Mouse (Mus musculus): Measurements from ENCODE around the gene Krt24. TPM values are rescaled to one million over a fixed set of nuclear protein-coding genes. Genes with fewer than 3 reads are reported as not detected.

Gene Krt24
- polyA plus RNA-seq, 1 experiment from 2014 or later = not detected

DNA sequence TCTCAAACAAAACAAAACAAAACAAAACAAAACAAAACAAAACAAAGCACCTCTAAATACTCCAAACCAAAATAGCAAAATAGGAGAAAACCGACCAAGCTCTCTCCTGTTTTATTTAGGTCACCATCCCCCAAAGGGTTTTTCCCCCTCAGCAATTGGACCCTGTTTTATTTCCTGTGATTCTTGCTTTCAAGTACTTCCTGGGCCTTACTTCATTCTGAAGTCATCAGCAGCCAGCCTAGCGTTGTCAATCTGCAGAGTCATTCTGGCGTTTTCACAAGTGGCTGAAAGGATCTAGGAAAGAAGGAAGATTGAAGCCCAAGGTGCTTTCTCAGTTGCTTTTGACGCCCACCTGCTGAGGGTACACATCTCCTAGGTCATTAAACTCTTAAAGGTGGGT, 1.7 kb downstream of the Krt24 start:
- 56% methylated on average over 4 of the region's 4 CpGs for WGBS
- no peak for ATAC-seq (replicated peaks)

GRCm38 (mm10) chr11:99281116-99281515, 3.9 kb downstream of the Krt24 start:
- no peaks in the 10 kb centered on the region for H3K36me3 ChIP-seq (replicated peaks)
- no peaks in the 10 kb centered on the region for H3K9me3 ChIP-seq
- 71% methylated on average over 9 of the region's 9 CpGs for WGBS
- H3K27me3 ChIP-seq (replicated peaks) = no peaks in the 10 kb centered on the region
- no peak overlapping the region for H3K4me2 ChIP-seq
- no peak overlapping the region for H3K27ac ChIP-seq
- no peaks in the 10 kb centered on the region for H3K4me1 ChIP-seq
- no peak overlapping the region for H3K4me3 ChIP-seq
- no peak for ATAC-seq (replicated peaks)
- H3K9ac ChIP-seq = no peak overlapping the region

More for the DNA sequence above, 1.7 kb downstream of the Krt24 start:
- no peaks in the 10 kb centered on the region for H3K27me3 ChIP-seq (replicated peaks)
- no peak overlapping the region for H3K9ac ChIP-seq
- H3K4me3 ChIP-seq = no peak overlapping the region
- H3K4me1 ChIP-seq = no peaks in the 10 kb centered on the region
- H3K36me3 ChIP-seq (replicated peaks) = no peaks in the 10 kb centered on the region
- no peaks in the 10 kb centered on the region for H3K9me3 ChIP-seq
- no peak overlapping the region for H3K27ac ChIP-seq
- no peak overlapping the region for H3K4me2 ChIP-seq

GRCm38 (mm10) chr11:99279986-99280385, 5.1 kb downstream of the Krt24 start:
- Histone ChIP-seq H3K4me2 (no peak overlapping the region), H3K4me1 (no peaks in the 10 kb centered on the region), H3K36me3 (replicated peaks) (no peaks in the 10 kb centered on the region), H3K4me3 (no peak overlapping the region), H3K9ac (no peak overlapping the region), H3K27me3 (replicated peaks) (no peaks in the 10 kb centered on the region), H3K9me3 (no peaks in the 10 kb centered on the region), H3K27ac (no peak overlapping the region)
- no peak for ATAC-seq (replicated peaks)
- 74% methylated on average over 5 of the region's 5 CpGs for WGBS

DNA sequence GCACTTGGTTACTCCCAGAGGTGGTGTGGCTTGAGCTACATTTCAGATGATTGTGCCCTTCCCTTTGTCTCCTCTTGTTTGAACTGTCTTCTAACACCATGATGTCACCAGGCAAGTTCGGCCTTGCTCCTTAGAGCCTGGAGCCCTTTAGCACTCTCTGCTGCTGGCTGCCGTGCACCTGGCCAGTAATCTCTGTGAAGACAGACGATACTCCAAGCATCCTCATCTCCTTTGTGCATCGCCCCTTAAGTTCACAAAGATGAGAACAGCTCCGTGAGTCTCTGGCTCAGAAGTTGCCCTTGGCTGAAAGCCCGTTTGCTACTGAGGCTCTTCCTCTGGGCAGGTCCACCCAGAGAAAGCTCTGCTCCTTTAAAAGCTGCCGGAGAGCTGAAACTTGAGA, 8.3 kb downstream of the Krt24 start:
- 64% methylated on average over 7 of the region's 7 CpGs for WGBS
- Histone ChIP-seq H3K27ac (no peak overlapping the region), H3K4me3 (no peak overlapping the region), H3K4me1 (no peaks in the 10 kb centered on the region), H3K9ac (no peak overlapping the region), H3K4me2 (no peak overlapping the region), H3K9me3 (no peaks in the 10 kb centered on the region), H3K36me3 (replicated peaks) (no peaks in the 10 kb centered on the region), H3K27me3 (replicated peaks) (no peaks in the 10 kb centered on the region)
- ATAC-seq (replicated peaks) = no peak

GRCm38 (mm10) chr11:99275624-99276023, 9.4 kb downstream of the Krt24 start:
- H3K4me2 ChIP-seq = no peak overlapping the region
- 88% methylated on average over 6 of the region's 6 CpGs for WGBS
- no peaks in the 10 kb centered on the region for H3K36me3 ChIP-seq (replicated peaks)
- ATAC-seq (replicated peaks) = no peak
- no peak overlapping the region for H3K9ac ChIP-seq
- H3K27ac ChIP-seq = no peak overlapping the region
- no peaks in the 10 kb centered on the region for H3K9me3 ChIP-seq
- H3K4me1 ChIP-seq = no peaks in the 10 kb centered on the region
- H3K4me3 ChIP-seq = no peak overlapping the region
- H3K27me3 ChIP-seq (replicated peaks) = no peaks in the 10 kb centered on the region

DNA sequence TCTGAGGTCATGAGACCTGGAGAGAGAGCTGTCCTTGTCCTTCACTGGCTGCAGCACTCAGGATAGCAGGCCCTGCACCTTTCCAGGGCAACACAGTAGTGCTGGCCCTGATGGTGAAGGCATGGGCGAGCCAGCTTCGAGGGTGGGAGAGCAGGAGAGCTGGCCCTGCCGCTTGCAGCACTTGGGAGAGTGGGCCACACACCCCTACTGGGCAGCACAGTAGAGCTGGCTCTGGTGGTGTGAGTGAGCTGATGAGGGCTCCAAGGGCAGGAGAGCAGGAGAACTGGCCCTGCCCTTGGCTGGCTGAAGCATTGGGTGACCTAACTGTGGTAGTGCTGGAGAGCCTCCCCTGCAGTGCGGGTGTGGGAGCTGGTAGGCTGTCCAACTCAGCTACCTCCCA, 12.3 kb downstream of the Krt24 start:
- no peak overlapping the region for H3K27ac ChIP-seq
- no peaks in the 10 kb centered on the region for H3K36me3 ChIP-seq (replicated peaks)
- WGBS = 90% methylated on average over 4 of the region's 4 CpGs
- H3K27me3 ChIP-seq (replicated peaks) = no peaks in the 10 kb centered on the region
- no peak overlapping the region for H3K4me2 ChIP-seq
- no peaks in the 10 kb centered on the region for H3K9me3 ChIP-seq
- H3K4me1 ChIP-seq = no peaks in the 10 kb centered on the region
- no peak overlapping the region for H3K4me3 ChIP-seq
- no peak for ATAC-seq (replicated peaks)
- H3K9ac ChIP-seq = no peak overlapping the region

GRCm38 (mm10) chr11:99269192-99269591, 15.9 kb downstream of the Krt24 start:
- H3K4me2 ChIP-seq = no peak overlapping the region
- H3K27me3 ChIP-seq (replicated peaks) = no peaks in the 10 kb centered on the region
- no peaks in the 10 kb centered on the region for H3K9me3 ChIP-seq
- no peak overlapping the region for H3K9ac ChIP-seq
- no peak for ATAC-seq (replicated peaks)
- H3K4me3 ChIP-seq = no peak overlapping the region
- H3K36me3 ChIP-seq (replicated peaks) = no peaks in the 10 kb centered on the region
- peaks cover 2% of the 10 kb centered on the region; the same call in 1 of the 2 replicates for H3K4me1 ChIP-seq
- no peak overlapping the region for H3K27ac ChIP-seq
- 78% methylated on average over 7 of the region's 7 CpGs for WGBS

- H3K4me1 ChIP-seq = peaks cover 2% of the 10 kb centered on the region; the same call in 1 of the 2 replicates
- no peak for ATAC-seq (replicated peaks)
- WGBS = 22% methylated on average over 9 of the region's 9 CpGs
These were observed 19.3 kb downstream of the Krt24 start for GRCm38 (mm10) chr11:99265796-99266195.

GRCm38 (mm10) chr11:99265220-99265619, 19.8 kb downstream of the Krt24 start:
- no peak overlapping the region for H3K4me2 ChIP-seq
- H3K27ac ChIP-seq = no peak overlapping the region
- no peaks in the 10 kb centered on the region for H3K9me3 ChIP-seq
- peaks cover 2% of the 10 kb centered on the region; the same call in 1 of the 2 replicates for H3K4me1 ChIP-seq
- 72% methylated on average over 9 of the region's 9 CpGs for WGBS
- no peak for ATAC-seq (replicated peaks)
- H3K4me3 ChIP-seq = no peak overlapping the region
- no peaks in the 10 kb centered on the region for H3K36me3 ChIP-seq (replicated peaks)
- no peak overlapping the region for H3K9ac ChIP-seq
- H3K27me3 ChIP-seq (replicated peaks) = no peaks in the 10 kb centered on the region

More at GRCm38 (mm10) chr11:99265796-99266195, 19.3 kb downstream of the Krt24 start:
- no peak overlapping the region for H3K9ac ChIP-seq
- no peaks in the 10 kb centered on the region for H3K9me3 ChIP-seq
- H3K4me2 ChIP-seq = no peak overlapping the region
- no peak overlapping the region for H3K27ac ChIP-seq
- H3K27me3 ChIP-seq (replicated peaks) = no peaks in the 10 kb centered on the region
- H3K4me3 ChIP-seq = no peak overlapping the region
- H3K36me3 ChIP-seq (replicated peaks) = no peaks in the 10 kb centered on the region

GRCm38 (mm10) chr11:99256213-99256612, 28.8 kb downstream of the Krt24 start:
- ATAC-seq (replicated peaks) = no peak
- WGBS = 75% methylated on average over 4 of the region's 4 CpGs

DNA sequence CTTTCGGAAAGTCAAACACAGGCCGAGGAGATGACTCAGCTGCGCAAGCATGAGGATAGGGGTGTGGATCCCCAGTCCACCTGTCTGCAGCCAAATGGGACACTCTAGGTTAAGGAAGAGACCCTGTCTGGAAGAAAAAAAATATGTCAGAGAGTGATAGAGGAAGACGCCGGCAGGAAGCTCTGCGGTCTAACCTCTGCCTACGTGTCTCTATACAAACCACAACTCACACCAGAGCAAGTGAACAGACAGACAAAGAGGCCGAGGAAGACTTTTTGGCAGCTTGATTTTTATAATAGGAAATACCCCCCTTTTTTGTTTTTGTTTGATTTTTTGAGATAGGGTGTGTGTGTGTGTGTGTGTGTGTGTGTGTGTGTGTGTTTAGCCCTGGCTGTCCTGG, 29.7 kb downstream of the Krt24 start:
- ATAC-seq (replicated peaks) = no peak
- no peaks in the 10 kb centered on the region for H3K4me1 ChIP-seq
- WGBS = 96% methylated on average over 8 of the region's 8 CpGs
- no peak overlapping the region for H3K27ac ChIP-seq
- no peak overlapping the region for H3K9ac ChIP-seq
- no peak overlapping the region for H3K4me3 ChIP-seq
- no peaks in the 10 kb centered on the region for H3K9me3 ChIP-seq
- no peaks in the 10 kb centered on the region for H3K27me3 ChIP-seq (replicated peaks)
- H3K4me2 ChIP-seq = no peak overlapping the region
- no peaks in the 10 kb centered on the region for H3K36me3 ChIP-seq (replicated peaks)

More at GRCm38 (mm10) chr11:99256213-99256612, 28.8 kb downstream of the Krt24 start:
- H3K27ac ChIP-seq = no peak overlapping the region
- no peaks in the 10 kb centered on the region for H3K27me3 ChIP-seq (replicated peaks)
- no peaks in the 10 kb centered on the region for H3K36me3 ChIP-seq (replicated peaks)
- H3K9me3 ChIP-seq = no peaks in the 10 kb centered on the region
- H3K4me3 ChIP-seq = no peak overlapping the region
- no peak overlapping the region for H3K4me2 ChIP-seq
- no peaks in the 10 kb centered on the region for H3K4me1 ChIP-seq
- H3K9ac ChIP-seq = no peak overlapping the region

- 56% methylated on average over 2 of the region's 2 CpGs for whole genome bisulfite sequencing
- no peak overlapping the region for H3K9ac ChIP-seq
- no peaks in the 10 kb centered on the region for H3K27me3 ChIP-seq (replicated peaks)
- no peak overlapping the region for H3K4me3 ChIP-seq
- H3K9me3 ChIP-seq = no peaks in the 10 kb centered on the region
- H3K4me1 ChIP-seq = no peaks in the 10 kb centered on the region
- no peaks in the 10 kb centered on the region for H3K36me3 ChIP-seq (replicated peaks)
- no peak for ATAC-seq (replicated peaks)
- no peak overlapping the region for H3K4me2 ChIP-seq
- no peak overlapping the region for H3K27ac ChIP-seq
These were observed 31.2 kb downstream of the Krt24 start for GRCm38 (mm10) chr11:99253893-99254292.

- Histone ChIP-seq H3K4me3 (no peak overlapping the region), H3K4me2 (no peak overlapping the region), H3K4me1 (no peaks in the 10 kb centered on the region), H3K9ac (no peak overlapping the region), H3K36me3 (replicated peaks) (no peaks in the 10 kb centered on the region), H3K27me3 (replicated peaks) (no peaks in the 10 kb centered on the region), H3K27ac (no peak overlapping the region), H3K9me3 (no peaks in the 10 kb centered on the region)
- WGBS = 57% methylated on average over 8 of the region's 8 CpGs
- no peak for ATAC-seq (replicated peaks)
These were observed 32.4 kb downstream of the Krt24 start for GRCm38 (mm10) chr11:99252671-99253070.
